ENCODE assay signal across 11 mouse cellular contexts in genomic region chr3:89847596-89847995, GRCm38 (mm10). TPM values are rescaled to one million over a fixed set of nuclear protein-coding genes. Genes with fewer than 3 reads are reported as not detected.
DNase-seq lines count a peak whose midpoint lies in the region; ATAC-seq lines count a peak whose summit lies in the region.
"Had no signal": no experiment of that assay in that cellular context is flagged by ENCODE, and none has a peak within 500 bp of the region (broad histone marks: within the 10 kb centered on the region; RNA-seq: fewer than 3 reads in every experiment).

No protein-coding gene starts in this region.

- H3K4me3 ChIP-seq in kidney, embryonic 16.5 days (ENCODE audit: low read length) = no peak overlapping the region
- H3K4me3 ChIP-seq in lung, embryonic 16.5 days (ENCODE audit: low read length) = no peak overlapping the region
- H3K4me3 ChIP-seq in forebrain, embryonic 16.5 days (replicated peaks; ENCODE audit: low read length) = no peak overlapping the region
- H3K4me3 ChIP-seq: erythroblast, embryonic 14.5 days; hindbrain, embryonic 15.5 days had no signal

- H3K9ac ChIP-seq in kidney, embryonic 16.5 days (replicated peaks; ENCODE audit: low read length) = no peak overlapping the region
- no peak overlapping the region for H3K9ac ChIP-seq in lung, embryonic 16.5 days (ENCODE audit: low read length)
- no peak overlapping the region for H3K9ac ChIP-seq in forebrain, embryonic 16.5 days (replicated peaks; ENCODE audit: low read depth, low read length)
- H3K9ac ChIP-seq: hindbrain, embryonic 15.5 days had no signal

- no peaks in the 10 kb centered on the region for H3K36me3 ChIP-seq in kidney, embryonic 16.5 days (ENCODE audit: insufficient read depth, low read length)
- no peaks in the 10 kb centered on the region for H3K36me3 ChIP-seq in lung, embryonic 16.5 days (ENCODE audit: control insufficient read depth, insufficient read depth, low read length)
- no peaks in the 10 kb centered on the region for H3K36me3 ChIP-seq in forebrain, embryonic 16.5 days (ENCODE audit: control insufficient read depth, insufficient read depth)
- H3K36me3 ChIP-seq: hindbrain, embryonic 15.5 days had no signal

- H3K4me2 ChIP-seq in kidney, embryonic 16.5 days (replicated peaks; ENCODE audit: low read depth, low read length) = no peak overlapping the region
- H3K4me2 ChIP-seq in lung, embryonic 16.5 days (ENCODE audit: low read depth, low read length) = no peak overlapping the region
- H3K4me2 ChIP-seq in forebrain, embryonic 16.5 days (ENCODE audit: low read length) = no peak overlapping the region
- H3K4me2 ChIP-seq: hindbrain, embryonic 15.5 days had no signal

- no peaks in the 10 kb centered on the region for H3K27me3 ChIP-seq in kidney, embryonic 16.5 days (ENCODE audit: insufficient read depth, low read length)
- H3K27me3 ChIP-seq in lung, embryonic 16.5 days (ENCODE audit: control insufficient read depth, insufficient read depth, low read depth, low read length) = no peaks in the 10 kb centered on the region
- H3K27me3 ChIP-seq in forebrain, embryonic 16.5 days (replicated peaks; ENCODE audit: control insufficient read depth, insufficient read depth, low read length) = no peaks in the 10 kb centered on the region
- H3K27me3 ChIP-seq: hindbrain, embryonic 15.5 days had no signal

- H3K4me1 ChIP-seq in kidney, embryonic 16.5 days (ENCODE audit: insufficient read depth, low read length) = peaks cover 3% of the 10 kb centered on the region; the same call in 1 of the 2 replicates
- H3K4me1 ChIP-seq in lung, embryonic 16.5 days (replicated peaks; ENCODE audit: control insufficient read depth, insufficient read depth, low read length) = peaks cover 8% of the 10 kb centered on the region; the same call in 1 of the 2 replicates
- no peaks in the 10 kb centered on the region for H3K4me1 ChIP-seq in forebrain, embryonic 16.5 days (replicated peaks; ENCODE audit: control insufficient read depth, insufficient read depth, low read length)
- H3K4me1 ChIP-seq: hindbrain, embryonic 15.5 days had no signal

- H3K9me3 ChIP-seq in kidney, embryonic 16.5 days (ENCODE audit: low read length) = no peaks in the 10 kb centered on the region
- H3K9me3 ChIP-seq in lung, embryonic 16.5 days (ENCODE audit: control insufficient read depth, low read length) = no peaks in the 10 kb centered on the region
- H3K9me3 ChIP-seq in forebrain, embryonic 16.5 days (ENCODE audit: control insufficient read depth, low read length) = no peaks in the 10 kb centered on the region
- H3K9me3 ChIP-seq: hindbrain, embryonic 15.5 days had no signal

- H3K27ac ChIP-seq in kidney, embryonic 16.5 days (ENCODE audit: low read length) = peak overlapping the region; percentile 75
- H3K27ac ChIP-seq in lung, embryonic 16.5 days (ENCODE audit: low read length) = peak overlapping the region; percentile 76
- no peak overlapping the region for H3K27ac ChIP-seq in forebrain, embryonic 16.5 days (ENCODE audit: low read length)
- H3K27ac ChIP-seq: hindbrain, embryonic 15.5 days had no signal

- peak; percentile 85 for DNase-seq in adrenal gland, adult 2 months
- peak; percentile 76 to 83 for DNase-seq in adrenal gland, postnatal 36 days
- DNase-seq in right cerebral cortex, postnatal 14 days = no peak
- DNase-seq in layer of hippocampus, adult 9-10 months (ENCODE audit: low spot score) = no peak
- DNase-seq: cerebellum, adult 11 months; right cerebral cortex, postnatal 4 days had no signal

- 0 out of 2 replicates have a peak, but pooled peaks have one; percentile 58 for ATAC-seq in kidney, embryonic 16.5 days (ENCODE audit: low FRiP score, low TSS enrichment)
- ATAC-seq in lung, embryonic 16.5 days (ENCODE audit: low read depth) = peak; percentile 79
- no peak for ATAC-seq in forebrain, embryonic 16.5 days

- WGBS in kidney, embryonic 16.5 days = 52% methylated on average over 6 of the region's 6 CpGs
- WGBS in lung, embryonic 16.5 days = 41% methylated on average over 6 of the region's 6 CpGs
- WGBS in forebrain, embryonic 16.5 days = 91% methylated on average over 6 of the region's 6 CpGs

RNA-seq across cellular contexts. Expression of gene She, which starts 16.4 kb away (rescaled TPM):
- total RNA-seq in adrenal gland, adult 2 months (2021) = 10 to 100 TPM in 1 of 2 experiments, 1 to 10 TPM in 1; 5.8 to 11.3 TPM
- 2.8 and 4.0 TPM in 2 replicates for polyA plus RNA-seq in adrenal gland, adult 2 months (2012; rRNA removed)
- total RNA-seq in adrenal gland, postnatal 36 days (2021) = 1 to 10 TPM; 7.8 to 8.5 TPM
- polyA plus RNA-seq in kidney, embryonic 16.5 days (2015; fragmentation: Nextera tagmentation; extraction: Ambion mirVana) = 6.7 and 7.8 TPM in 2 replicates
- 8.8 and 9.3 TPM in 2 replicates for polyA plus RNA-seq in lung, embryonic 16.5 days (2015; fragmentation: Nextera tagmentation; extraction: Ambion mirVana)
- polyA plus RNA-seq in forebrain, embryonic 16.5 days (2015; fragmentation: Nextera tagmentation; extraction: Ambion mirVana) = 1.4 and 1.6 TPM in 2 replicates
- polyA plus RNA-seq: erythroblast, embryonic 14.5 days had no signal

Comparison
In these comparisons a context has a peak if more than half of its experiments do, and no peak if none do; other contexts are left out.
1. DNase-seq: peak in adrenal gland, adult 2 months (single experiment) and adrenal gland, postnatal 36 days (2 of 2); none in right cerebral cortex, postnatal 14 days (single experiment) and layer of hippocampus, adult 9-10 months (single experiment).